Mouse (Mus musculus): ENCODE data around the gene Htr1f.

DNA sequence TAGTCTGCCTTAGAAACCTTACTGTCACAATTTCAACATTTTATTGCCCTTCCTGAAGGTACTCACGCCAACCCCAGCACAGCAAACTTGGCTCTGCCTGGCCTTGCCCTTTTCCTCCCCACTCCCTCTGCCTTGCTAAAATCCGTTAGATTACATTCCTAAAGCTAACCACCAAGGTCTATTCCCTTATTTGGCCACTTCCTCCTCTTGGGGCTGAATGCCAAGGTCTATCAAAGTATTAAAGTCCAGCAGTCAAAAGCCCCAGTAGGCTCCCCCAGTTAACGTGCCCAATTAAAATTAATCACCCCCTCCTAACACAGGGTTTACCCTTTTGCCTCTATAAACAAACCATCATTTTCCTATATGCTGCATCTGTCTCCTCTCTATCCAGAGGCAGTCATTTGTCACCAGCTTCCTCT lies 221.2 kb downstream of the Htr1f start:
- TF ChIP-seq GATA1 (IDR thresholded peaks at IDR 0.05; ENCODE audit: borderline replicate concordance, low read length) (no peak), FLI1 (IDR thresholded peaks at IDR 0.05; ENCODE audit: low read length) (no peak)

Data from megakaryocyte, embryonic 14.5 days (primary cell).